Mouse (Mus musculus): ENCODE data around the gene Selenow. TPM values are rescaled to one million over a fixed set of nuclear protein-coding genes. Genes with fewer than 3 reads are reported as not detected.
"Not testable (repeated sequence)": the region's sequence is repeated elsewhere in the genome, so short reads cannot be mapped to it uniquely, and the experiment has no call there.

Selenow gene
- total RNA-seq, 2 experiments from 2014 or later: 28.8 to 124 TPM

DNA sequence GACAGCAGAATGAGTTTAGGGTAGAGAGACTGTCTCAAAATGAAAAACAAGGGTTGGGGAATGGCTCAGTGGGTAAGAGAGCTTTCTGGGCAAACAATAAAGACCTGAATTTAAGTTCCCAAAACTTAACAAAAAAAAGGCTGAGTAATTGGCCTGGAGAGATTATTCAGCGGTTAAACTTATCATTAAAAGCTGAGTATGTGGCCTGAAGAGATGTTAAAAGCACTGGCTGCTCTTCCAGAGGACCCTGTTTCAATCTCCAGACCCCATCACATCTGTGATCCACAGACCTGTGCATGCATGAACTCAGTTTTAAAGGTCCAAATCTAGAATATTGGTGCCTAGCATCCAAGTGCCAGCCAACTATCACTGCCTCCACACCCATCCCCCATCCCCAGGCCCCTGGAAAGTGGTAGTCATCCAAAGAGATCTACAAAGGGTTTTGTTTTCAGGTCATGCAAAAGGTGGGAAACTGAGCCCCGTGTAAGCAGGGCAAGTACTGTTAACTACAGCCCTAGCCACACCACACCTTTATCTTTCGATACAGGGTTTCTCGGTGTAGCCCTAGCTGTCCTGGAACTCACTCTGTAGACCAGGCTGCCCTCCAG, 25.6 kb upstream of the Selenow start:
- ATAC-seq (replicated peaks; ENCODE audit: poor library complexity, severe bottlenecking): no peak

DNA sequence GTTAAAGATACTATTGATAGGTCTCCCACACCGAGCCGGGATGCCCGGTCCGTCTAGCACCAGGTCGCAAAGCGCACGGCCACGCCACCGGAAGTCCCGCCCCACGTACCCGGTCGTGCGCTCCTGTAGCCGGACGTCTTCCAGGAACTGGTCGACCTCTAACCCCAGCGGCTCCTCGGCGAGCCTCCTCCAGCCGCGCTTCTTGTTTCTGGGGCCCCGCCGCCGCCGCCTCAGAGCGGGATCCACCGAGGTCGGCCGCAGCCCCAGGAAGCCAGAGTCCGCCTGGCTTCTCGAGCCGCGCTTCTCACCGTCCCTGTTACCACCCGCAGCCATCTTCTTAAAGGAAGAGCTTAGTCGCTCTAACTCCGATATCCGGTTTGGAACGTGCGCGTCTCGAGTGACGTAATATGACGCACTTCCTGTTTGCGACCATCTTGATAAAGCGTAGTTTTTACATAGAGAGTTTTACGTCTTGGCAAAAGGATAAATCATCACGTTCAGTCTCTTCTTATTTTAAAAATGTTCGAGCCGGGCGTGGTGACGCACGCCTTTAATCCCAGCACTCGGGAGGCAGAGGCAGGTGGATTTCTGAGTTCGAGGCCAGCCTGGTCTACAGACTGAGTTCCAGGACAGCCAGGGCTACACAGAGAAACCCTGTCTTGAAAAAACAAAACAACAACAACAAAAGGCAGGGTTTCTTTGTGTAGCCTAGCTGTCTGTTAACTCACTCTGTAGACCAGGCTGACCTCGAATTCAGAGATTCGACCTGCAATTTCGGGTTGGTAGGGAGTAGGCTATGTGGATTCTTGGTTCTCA, 23.7 kb upstream of the Selenow start, which contains the start of gene Nop53:
TSS of gene Nop53 (minus strand) at position 354 of the 816 bp plus-strand sequence.
- peak; percentile 71 for ATAC-seq (replicated peaks; ENCODE audit: poor library complexity, severe bottlenecking)

DNA sequence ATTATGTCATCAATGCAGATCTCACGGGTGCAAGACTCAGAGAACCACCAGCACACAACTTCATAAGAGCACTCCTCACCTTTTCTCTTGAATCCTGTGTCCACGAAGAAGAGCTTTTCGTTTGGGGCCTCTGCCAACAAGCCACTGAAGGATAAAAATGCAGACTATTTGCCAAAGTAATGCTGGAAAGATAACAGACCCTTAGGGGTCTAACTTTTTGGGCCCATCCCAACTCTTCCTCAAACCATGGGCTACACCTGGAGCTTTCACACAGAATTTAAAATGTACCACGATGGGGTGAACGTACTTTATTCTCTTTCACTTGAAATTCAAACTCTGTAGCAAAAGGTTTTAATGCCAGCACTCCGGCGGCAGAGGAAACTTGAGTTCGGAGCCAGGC, 23.0 kb upstream of the Selenow start:
- ATAC-seq (replicated peaks; ENCODE audit: poor library complexity, severe bottlenecking): no peak

DNA sequence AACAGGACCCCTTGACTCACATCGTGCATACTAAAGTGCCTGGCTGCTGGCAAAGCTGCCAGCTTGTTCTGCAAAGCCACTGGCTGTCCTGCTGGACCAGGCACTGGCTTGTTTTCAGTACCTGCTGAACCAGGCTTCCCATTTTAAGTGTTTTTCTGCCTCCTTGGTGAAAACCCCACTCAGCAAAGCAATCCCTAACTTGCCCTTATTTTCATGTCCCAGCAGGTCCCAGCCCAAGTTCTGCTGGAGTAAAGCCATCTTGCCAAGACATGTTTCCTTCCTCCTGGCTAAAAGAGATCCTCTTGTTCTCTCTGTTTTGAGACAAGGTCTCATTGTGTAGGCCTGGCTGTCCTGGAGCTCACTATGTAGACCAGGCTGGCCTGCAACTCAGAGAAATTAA, 22.1 kb upstream of the Selenow start:
- ATAC-seq (replicated peaks; ENCODE audit: poor library complexity, severe bottlenecking): no peak

DNA sequence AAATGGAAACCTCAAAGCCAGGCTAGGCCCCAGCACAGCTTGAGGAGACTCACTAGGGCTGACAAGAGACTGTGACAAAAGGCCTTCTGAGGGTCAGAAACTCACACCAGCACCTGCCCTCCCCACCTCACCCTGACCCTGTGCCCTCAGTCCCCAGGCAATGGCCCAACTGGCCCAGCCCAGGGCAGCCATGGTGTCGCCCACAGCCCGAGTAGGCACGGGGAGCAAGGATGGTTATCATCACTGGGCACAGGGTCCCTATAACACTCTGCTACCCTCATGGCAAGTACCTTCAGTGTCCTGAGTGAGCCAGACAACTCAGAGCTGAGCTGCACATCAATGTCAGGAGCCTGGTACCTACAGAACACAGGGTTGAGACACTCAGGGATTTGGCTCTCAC, 16.4 kb upstream of the Selenow start:
- no peak for ATAC-seq (replicated peaks; ENCODE audit: poor library complexity, severe bottlenecking)

DNA sequence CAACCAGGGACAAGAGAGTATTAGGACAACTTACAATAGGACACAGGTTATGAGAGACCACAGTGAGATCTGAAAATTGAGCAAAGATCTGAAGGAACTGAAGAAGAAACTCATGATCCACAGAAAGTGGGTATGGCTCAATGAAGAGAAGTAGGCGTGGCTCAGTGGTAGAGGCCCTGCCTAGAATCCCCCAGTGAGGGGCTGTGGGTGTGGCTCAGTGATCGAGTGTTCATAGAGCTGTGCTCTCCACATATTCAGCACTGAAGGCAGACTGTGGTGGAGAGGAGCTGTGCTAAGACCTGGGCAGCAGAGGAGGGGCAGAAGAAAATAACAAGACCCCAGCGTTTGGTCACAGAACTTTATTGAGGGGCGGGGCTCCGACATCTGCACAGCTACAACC, 15.3 kb upstream of the Selenow start:
- ATAC-seq (replicated peaks; ENCODE audit: poor library complexity, severe bottlenecking): no peak

DNA sequence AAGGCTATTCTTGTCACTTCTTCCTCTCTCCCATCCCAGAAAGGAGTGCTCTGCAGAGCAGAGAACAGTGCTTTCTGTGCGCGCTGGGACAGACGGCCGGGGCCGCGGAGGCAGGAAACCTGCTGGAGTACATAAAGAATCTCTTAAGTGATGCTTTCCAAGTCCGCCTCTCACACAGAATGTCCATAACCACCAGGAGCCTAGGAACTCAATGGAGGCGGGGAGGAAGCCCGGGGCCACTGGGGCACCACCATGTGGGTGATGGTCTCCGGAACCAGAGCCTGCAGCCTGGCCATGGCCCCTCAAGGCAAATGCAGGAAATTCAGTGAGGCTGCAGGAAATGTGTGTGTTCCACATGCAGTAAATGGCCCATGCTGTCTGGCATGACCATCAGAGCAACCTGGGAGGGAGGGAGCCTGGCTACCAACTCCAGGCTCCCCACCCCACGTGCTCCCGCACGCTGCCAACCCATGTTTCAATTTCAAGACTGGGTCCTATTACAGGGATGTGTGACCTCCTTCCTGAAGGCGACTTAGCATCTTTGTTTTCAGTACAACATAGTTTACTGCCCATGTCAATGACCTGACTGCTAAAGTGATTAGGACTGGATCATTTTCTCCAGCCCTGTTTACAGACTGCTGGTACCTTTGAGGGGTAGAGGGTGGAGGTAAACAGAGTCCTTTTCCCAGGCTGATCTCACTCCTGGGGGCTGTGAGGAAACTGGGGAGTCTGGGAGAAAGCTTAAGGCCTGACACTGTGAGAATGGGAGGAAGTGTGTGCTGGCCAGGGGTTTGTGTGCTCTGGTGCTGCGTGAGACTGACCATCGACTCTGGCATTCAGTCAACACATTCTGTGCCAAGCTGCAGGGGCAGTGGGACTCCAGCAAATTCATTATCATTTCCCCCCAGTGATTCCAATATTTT, 11.5 kb upstream of the Selenow start:
- no peak; the same call in 1 of the 2 replicates for ATAC-seq (replicated peaks; ENCODE audit: poor library complexity, severe bottlenecking)

DNA sequence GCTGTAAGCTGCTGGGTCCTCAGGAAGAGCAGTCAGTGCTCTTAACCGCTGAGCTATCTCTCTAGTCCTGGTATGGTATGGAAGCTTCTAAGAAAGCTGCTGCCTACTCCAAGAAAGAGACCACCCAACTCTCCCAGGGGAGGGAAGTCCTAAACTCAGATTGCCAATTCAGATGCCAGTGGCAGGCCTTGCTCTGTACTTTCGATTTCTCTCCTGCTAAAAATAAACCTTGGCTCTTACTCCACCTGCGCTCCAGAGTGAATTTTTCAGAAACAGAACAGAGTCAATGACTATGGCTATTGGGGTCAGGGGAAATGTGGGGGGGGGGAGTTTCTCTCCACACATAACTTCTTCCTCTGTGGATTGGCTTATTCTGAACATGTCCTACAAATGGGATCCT, 9.4 kb upstream of the Selenow start:
- no peak for ATAC-seq (replicated peaks; ENCODE audit: poor library complexity, severe bottlenecking)

DNA sequence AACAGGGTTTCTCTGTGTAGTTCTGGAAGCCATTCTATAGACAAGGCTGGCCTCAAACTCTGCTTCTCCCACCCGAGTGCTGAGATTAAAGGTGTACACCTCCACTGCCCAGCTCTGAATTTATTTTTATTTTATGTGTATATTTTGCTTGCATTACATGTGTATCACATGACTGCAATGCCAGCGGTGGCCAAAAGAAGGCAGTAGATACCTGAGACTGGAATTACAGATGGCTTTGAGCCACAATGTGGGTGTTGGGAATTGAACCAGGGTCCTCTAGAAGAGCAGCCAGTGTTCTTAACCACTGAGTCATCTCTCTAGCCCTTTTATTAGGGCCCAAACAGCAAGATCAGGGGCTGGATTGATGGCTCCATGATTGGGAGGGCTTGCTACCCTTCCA, 8.3 kb upstream of the Selenow start:
- no peak for ATAC-seq (replicated peaks; ENCODE audit: poor library complexity, severe bottlenecking)

DNA sequence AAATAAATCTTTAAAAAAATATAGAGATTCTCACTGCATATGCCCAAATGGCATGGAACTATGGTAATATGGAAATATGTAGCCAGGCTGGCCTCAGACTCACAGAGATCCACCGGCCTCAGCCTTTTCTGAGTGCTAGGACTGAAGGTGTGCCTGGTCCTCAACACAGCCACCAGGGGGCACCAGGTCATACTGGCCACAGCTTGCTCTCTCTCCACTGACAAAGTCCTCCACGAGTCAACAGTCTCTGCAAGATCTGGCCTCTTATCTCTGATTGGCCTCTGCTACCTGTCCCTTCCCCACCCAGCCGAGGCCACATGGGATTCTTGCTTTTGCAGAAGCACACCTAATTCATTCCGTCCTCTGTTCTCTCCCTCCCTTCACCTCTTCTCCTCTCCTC, 7.7 kb upstream of the Selenow start:
- ATAC-seq (replicated peaks; ENCODE audit: poor library complexity, severe bottlenecking): peak; percentile 92

DNA sequence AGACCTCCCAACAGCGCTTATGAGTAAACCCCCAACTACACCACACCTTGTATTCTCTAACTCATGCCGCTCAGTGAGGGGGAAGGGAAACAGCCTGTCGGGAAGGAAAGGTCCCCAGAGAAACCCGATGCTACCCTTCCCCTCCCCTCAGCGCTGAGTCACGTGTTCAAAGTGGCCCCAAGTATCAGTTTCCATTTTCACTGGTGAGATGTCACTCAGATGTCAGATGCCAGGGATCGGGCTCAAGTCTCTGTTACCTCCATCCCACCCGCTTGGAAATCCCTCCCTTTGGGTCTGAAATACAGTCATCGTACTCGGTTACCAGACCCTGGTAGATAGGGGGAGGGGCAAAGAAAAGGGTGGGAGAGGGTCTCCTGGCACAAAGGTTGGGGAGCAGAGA, 406 bp downstream of the Selenow start:
- peak; percentile 50 for ATAC-seq (replicated peaks; ENCODE audit: poor library complexity, severe bottlenecking)

DNA sequence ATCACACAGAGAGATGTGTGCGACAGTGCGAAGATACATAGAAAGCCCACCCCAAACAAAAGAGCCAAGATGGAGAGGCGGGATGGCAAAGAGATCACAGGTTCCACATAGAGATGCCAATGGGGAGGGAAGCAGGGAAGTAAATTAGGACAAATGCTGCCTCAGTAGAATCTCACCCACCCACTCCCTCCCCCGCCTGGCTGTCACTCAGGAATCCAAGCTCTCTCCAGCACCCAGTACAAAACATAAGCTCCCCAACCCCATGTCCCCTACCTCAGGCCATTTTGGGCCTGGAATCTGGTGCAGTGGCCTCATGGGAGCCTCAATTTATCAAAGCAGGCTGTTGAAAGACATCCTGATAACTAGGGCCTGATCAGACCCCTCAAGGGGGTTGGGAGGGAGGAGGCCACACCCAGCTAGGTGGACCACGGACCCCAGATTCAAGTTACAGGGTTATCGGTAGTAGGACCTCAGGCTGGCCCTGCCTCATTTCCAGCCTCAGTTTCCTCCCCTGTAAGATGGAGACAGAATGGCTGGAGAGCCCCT, 1.5 kb downstream of the Selenow start:
- no peak for ATAC-seq (replicated peaks; ENCODE audit: poor library complexity, severe bottlenecking)

DNA sequence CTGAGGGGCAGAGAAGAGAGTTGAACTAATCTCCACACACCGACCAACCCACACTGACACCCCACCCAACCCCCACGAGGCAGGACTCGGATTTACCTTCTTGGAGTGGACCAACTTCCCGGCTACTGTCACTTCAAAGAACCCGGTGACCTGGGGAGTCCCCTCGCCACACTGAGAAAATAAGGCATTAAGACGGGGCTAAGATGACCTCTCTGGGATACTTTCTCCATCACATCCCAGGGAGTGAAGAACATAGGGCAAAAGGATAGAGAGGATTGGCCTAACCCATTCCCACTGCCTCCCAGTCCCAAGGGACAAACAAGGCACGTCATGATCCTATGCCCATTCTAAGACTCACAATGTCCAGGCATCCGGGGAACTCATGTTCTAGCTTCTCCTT, 2.3 kb downstream of the Selenow start:
- no peak for ATAC-seq (replicated peaks; ENCODE audit: poor library complexity, severe bottlenecking)

DNA sequence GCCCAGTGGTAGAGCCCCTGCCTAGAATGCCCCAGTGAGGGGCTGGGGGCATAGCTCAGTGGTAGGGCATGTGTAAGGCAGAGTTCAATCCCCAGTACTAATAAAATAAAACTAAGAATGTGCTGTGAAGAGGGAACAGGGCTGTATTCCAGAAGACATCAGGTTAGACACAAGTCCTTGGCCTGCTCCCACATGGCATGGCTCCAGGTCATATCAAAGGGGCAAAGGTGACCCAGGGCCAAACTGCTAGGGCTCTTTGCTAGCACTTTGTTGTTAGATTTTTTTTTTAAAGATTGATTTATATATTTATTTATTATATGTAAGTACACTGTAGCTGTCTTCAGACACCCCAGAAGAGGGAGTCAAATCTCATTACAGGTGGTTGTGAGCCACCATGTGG, 3.8 kb downstream of the Selenow start:
- no peak for ATAC-seq (replicated peaks; ENCODE audit: poor library complexity, severe bottlenecking)

DNA sequence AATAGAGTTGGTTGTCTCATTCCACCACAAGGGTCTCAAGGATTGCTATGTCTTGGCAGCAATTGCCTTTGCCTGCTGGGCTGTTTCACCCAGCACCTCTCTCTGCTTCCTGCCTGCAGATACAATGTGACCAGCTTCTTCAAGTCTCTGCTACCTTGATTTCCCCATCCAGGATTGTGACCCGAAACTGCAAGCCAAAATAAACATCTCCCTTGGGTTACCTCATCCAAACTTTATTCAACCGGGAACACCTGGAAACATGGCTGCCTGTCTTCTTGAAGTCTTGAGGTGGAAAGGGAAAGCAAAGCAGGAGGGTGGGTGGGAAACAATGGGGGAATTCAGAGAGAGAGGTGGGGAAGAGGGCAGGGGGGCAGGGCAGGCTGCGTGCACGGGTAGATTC, 5.2 kb downstream of the Selenow start:
- ATAC-seq (replicated peaks; ENCODE audit: poor library complexity, severe bottlenecking): no peak

DNA sequence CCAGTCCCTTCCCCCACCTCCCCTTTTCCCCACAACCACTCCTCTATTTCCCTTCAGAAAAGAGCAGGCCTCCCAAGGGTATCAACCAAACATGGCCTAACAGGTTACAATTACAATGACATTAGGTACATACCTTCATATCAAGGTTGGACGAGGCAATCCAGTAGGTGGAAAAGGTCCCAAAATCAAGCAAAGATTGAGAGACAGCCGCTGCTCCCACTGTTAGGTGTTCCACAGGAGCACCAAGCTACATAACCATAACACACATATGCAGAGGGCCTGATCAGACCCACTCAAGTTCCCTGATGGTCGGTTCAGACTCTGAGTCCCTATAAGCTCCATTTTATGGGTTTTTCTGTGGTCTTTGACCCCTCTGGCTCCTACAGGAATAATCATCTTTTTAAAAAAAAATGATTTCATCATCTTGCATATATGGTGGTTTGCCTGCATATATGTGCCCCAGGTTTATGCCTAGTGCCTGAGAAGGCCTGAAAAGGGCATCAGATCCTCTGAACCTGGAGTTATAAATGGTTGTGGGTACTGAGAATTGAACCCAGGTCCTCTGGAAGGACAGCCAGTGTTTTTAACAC, 6.0 kb downstream of the Selenow start:
- ATAC-seq (replicated peaks; ENCODE audit: poor library complexity, severe bottlenecking): no peak

DNA sequence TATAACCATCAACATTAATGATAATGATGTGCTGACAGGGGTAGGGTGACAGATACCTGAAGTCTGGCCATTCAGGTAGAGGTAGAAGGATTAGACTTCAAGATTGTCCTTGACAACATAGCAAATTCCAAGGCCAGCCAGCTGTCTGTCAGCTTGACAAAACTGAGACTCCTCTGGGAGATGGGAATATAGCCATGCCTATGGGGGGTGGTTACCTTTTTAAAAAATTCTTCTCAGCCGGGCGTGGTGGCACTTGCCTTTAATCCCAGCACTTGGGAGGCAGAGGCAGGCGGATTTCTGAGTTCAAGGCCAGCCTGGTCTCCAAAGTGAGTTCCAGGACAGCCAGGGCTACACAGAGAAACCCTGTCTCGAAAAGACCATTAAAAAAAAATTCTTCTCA, 6.5 kb downstream of the Selenow start:
- ATAC-seq (replicated peaks; ENCODE audit: poor library complexity, severe bottlenecking): not testable (repeated sequence)

DNA sequence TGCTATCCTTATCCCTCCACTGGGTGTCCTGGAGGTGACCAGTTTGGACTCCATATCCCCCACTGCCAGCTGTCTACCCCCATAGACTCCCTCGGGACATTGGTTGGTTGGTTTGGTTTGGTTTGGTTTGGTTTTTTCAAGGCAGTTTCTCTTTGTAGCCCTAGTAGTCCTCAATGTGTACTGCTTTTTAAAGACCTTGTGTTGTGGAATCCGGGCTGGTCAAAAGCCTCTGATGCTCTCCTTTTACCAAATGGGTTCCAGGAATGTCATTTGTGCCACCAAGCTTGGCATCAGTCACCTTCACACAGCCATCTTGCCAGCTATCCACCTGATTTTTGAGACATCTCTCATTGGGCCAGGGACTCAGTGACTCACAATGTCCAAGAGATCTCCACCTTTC, 7.5 kb downstream of the Selenow start:
- no peak for ATAC-seq (replicated peaks; ENCODE audit: poor library complexity, severe bottlenecking)

DNA sequence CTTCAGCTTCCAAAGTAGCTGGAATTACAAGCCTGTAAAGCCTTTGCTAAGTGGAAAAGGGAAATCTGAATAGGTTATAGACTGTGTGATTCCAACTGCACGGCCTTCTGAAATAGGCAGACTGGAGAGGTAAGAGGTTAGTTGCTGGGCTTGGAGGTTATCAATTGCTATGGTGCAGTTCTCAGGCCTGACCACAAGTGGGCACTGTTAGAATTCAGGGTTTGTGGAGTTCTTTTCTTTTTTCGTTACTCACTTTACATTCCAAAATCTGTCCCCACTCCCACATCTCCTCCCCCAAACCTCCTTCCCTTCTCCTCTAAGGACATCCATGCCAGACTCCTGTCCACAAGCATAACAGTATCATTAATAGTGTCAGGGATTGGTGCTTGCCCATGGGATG, 8.0 kb downstream of the Selenow start:
- peak; percentile 84 for ATAC-seq (replicated peaks; ENCODE audit: poor library complexity, severe bottlenecking)

DNA sequence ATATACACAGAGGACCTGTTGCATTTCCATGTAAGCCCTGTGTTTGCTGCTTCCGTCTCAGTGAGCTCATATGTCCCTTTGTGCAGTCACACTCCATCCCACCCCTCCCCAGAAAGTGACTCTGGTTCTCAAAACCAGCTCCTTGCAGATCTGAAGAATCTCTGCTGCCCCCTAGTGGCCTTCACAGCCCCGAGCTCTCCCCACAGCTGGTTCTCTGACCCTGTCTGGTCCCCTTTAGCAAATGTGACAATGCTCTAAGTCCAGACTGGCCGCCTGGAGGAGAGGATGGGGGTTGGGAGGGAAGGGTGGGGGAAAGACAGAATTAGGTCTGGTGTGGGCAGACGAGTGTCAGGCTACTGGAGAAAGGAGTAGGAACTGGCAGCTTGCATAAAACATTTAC, 10.0 kb downstream of the Selenow start:
- peak; percentile 84 for ATAC-seq (replicated peaks; ENCODE audit: poor library complexity, severe bottlenecking)

Measured in granulocyte monocyte progenitor cell, adult 5-6 weeks (primary cell).